Mouse (Mus musculus) kidney, adult 11 months (tissue): ENCODE measurements around the gene Olfr12.

Experiments used
- DNase-seq: peaks from one replicate; pipeline ENCODE4 v3.0.0; 2022

Olfr12 gene

GRCm38 (mm10) chr1:92641514-92642272 is 24.1 kb downstream of the Olfr12 start, which contains the start of gene Cops9:
Gene Cops9 (minus strand): TSS chr1:92641985.
- peak; percentile 86 for DNase-seq

DNA sequence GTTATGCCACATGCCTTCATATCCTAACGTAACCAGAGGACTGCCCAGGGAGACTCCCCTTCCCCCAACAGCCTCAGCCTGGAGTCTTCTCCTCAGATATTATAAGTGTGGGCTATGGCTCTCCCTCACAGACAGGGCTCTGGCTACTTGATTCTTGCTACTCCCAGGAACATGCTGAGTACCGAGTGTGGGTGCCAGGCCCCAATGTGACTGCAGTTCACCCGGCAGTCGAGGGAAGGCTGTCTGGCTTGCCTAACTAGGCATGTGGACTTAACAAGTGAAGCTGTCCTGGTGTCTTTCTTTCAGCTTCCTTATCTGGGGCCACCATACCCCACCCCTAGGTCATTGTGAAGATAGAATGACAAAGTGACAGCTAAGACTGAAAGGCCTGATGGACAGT is 26.1 kb downstream of the Olfr12 start:
- no peak for DNase-seq

DNA sequence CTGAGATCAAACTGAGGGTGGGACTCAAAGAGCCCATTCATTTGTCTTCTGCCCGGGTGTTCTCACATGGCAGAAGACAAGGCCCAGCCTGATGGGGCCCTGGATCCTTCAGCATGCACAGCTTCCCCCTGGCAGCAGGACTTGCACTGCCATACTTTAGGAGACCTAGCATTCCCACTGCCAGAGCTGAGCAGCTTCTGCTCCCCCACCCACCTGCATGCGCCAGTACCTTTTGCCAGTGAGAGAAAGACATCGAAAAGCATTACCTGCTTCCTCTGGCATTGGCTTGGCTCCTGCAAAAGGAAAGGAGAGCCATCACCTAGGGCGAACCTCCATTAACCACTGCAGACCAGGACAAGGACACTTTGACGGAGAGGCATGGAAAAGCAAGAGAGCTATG is 27.3 kb downstream of the Olfr12 start:
- no peak for DNase-seq

GRCm38 (mm10) chr1:92646111-92646510 is 28.5 kb downstream of the Olfr12 start:
- DNase-seq: no peak

GRCm38 (mm10) chr1:92646601-92647000 is 29.0 kb downstream of the Olfr12 start:
- no peak for DNase-seq

DNA sequence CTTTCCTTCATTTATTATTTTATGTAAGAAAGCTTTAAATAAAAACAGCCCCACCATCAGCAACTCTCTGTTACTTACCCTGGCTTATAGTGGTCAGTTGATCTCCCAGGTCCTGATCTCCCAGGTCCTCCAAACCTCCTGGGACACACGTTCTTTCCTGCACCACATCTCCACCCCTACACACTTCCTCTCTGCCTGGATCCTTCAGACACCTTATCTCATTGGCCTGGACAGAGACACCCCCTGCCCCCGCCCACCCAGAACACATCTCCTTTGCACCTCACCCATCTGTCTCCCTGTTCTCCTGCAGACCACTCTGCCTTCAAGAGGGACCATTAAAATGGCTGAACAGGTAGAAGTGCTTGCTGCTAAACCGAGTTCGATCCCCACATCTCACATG is 29.4 kb downstream of the Olfr12 start:
- DNase-seq: no peak

DNA sequence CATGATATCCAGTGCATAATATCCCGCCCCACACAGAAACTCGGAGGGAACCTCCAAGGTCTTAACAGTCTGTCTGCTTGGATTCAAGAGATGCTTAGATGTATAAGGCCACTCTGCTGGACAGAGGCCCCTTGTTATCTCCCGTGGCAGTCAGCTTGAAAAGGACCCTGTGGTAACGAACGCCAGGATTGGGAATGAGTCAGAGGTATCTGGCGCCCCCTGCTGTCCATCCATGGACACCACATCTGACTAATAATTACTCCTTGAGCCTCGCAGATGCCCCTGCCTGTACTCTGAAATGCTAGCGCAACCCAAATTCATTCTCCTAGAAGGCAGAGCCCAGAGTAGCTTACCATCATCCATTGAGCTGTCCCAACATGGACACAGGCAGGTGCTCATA is 30.2 kb downstream of the Olfr12 start:
- DNase-seq: peak; percentile 33

DNA sequence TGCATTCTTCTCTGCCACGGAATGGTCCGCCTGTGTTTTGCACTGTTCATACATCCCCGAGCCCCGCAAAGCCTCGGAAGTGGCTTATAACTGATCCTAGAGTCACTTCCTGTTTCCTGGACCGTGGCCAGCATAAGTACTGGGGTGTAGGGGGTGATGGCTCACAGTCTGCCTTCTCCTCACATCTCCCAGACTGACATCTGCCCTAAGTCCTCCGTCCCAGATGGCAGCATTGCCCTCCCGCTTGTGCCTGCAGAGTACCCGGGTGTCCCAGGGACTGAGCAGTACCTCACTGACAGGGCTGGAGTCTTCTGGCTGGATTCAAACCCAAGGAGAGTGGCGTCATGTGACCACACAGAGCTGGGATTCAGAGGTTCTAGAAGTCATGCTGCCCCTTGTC is 30.6 kb downstream of the Olfr12 start:
- no peak for DNase-seq

- DNase-seq: peak; percentile 44
Measured at GRCm38 (mm10) chr1:92648673-92649072, 31.1 kb downstream of the Olfr12 start, which contains the start of gene Otos. Gene Otos (minus strand): TSS chr1:92648841.

GRCm38 (mm10) chr1:92651467-92651866 is 33.9 kb downstream of the Olfr12 start:
- no peak for DNase-seq

DNA sequence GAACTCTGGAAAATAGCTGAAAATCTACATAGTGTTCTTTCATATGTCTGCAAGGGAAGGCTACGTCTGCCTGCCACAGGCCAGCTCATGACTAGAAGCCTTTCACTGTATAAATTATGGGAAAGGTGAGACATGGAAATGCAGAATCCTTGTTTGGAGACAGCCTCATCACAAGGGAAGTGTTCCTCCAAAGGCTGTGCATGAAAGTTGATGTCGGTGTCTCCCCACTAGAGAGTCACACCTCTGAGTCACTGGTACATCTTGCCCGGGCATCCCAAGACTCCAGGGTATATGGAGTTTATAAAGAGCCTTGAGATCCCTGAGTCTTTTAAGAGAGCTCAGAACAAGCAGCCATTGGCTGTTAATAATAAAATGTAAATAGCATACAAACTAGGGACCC is 35.6 kb downstream of the Olfr12 start:
- DNase-seq: no peak

GRCm38 (mm10) chr1:92654676-92655075 is 37.1 kb downstream of the Olfr12 start:
- no peak for DNase-seq

GRCm38 (mm10) chr1:92657025-92657820 is 39.6 kb downstream of the Olfr12 start:
- no peak for DNase-seq

DNA sequence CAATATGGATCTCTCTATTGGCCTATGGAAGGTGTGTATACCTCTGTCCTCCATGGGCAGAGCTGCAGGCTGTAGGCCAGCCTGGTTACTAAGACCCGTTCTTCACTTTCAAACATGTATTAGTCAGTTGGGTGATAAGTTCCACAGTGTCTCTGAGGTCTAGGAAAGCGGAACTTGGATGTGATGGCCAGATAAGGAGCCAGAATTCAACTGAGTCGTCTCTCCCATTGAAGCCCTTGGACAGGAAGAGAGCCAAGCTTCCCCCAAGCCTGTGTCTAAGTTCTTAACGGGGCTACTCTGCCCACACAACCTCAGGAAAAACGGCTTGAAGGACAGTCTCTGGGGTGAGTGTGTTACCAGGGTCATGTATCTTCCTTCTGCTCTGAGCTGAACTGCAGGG is 41.8 kb downstream of the Olfr12 start:
- no peak for DNase-seq

DNA sequence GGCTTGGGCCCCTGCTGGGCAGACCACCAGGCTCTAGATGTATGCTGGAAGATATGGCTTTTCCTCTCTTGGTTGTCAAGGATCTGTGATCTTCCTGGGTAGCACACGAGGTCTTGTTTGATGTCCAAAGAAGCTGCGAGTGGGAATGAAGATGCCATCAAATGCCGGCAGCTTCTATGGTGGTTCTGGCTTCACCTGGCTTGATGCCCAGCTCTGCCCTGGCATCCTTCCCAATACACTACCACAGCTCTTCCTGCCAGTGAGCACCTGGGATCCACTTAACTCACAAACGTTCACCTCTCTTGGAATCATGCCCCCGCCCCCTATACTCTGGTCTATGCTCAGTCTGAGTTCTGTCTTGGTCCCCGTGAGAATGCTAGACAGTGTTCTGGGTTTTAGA is 49.5 kb downstream of the Olfr12 start:
- no peak for DNase-seq

DNA sequence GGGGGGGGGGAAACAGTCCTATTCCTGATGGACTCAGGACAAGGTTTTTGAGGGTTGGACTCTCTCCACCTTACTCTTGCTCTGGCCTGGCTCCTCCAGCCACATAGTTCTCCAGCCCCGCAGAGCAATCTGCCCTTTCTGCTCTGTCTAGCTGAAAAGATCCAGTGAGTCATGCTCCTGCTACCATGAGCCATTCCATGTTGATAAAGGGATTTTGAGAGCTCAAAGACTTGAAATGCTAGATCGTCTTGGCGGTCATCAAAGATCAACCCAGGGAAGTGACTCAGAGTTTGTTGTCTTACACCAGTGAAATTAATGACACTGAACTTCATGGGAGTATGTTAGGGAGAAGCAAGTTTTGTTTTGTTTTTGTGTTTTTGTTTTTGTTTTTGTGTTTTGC is 51.8 kb downstream of the Olfr12 start:
- DNase-seq: no peak

- DNase-seq: no peak
Measured at GRCm38 (mm10) chr1:92671326-92671725, 53.7 kb downstream of the Olfr12 start.
